Comparison of ENCODE assay signal across 21 mouse cellular contexts in genomic region chr2:4346953-4347352, GRCm38 (mm10).
DNase-seq lines count a peak whose midpoint lies in the region; ATAC-seq and TF ChIP-seq lines count a peak whose summit lies in the region.
"Had no signal": no experiment of that assay in that cellular context is flagged by ENCODE, and none has a peak within 500 bp of the region (broad histone marks: within the 10 kb centered on the region; RNA-seq: fewer than 3 reads in every experiment).

No protein-coding gene starts in this region.

- no peaks in the 10 kb centered on the region for H3K27me3 ChIP-seq in forebrain, embryonic 10.5 days (ENCODE audit: poor library complexity, severe bottlenecking)
- H3K27me3 ChIP-seq in forebrain, embryonic 11.5 days (ENCODE audit: control insufficient read depth, insufficient read depth, low read length) = no peaks in the 10 kb centered on the region
- H3K27me3 ChIP-seq in midbrain, embryonic 11.5 days (ENCODE audit: control insufficient read depth, insufficient read depth, low read length) = no peaks in the 10 kb centered on the region
- H3K27me3 ChIP-seq in midbrain, embryonic 16.5 days (ENCODE audit: control insufficient read depth, insufficient read depth, low read depth, low read length) = no peaks in the 10 kb centered on the region
- H3K27me3 ChIP-seq in limb, embryonic 14.5 days (ENCODE audit: control insufficient read depth, insufficient read depth, low read length) = no peaks in the 10 kb centered on the region
- H3K27me3 ChIP-seq: heart, embryonic 15.5 days; Patski had no signal

- TF ChIP-seq POLR2A in limb, embryonic 14.5 days (IDR thresholded peaks at IDR 0.05; ENCODE audit: borderline replicate concordance, extremely low read depth, insufficient read depth, insufficient read length) = no peak

- H3K36me3 ChIP-seq in forebrain, embryonic 10.5 days (replicated peaks) = no peaks in the 10 kb centered on the region
- no peaks in the 10 kb centered on the region for H3K36me3 ChIP-seq in forebrain, embryonic 11.5 days (ENCODE audit: control insufficient read depth, insufficient read depth, low read length)
- H3K36me3 ChIP-seq in midbrain, embryonic 11.5 days (ENCODE audit: control insufficient read depth, insufficient read depth, low read length) = no peaks in the 10 kb centered on the region
- no peaks in the 10 kb centered on the region for H3K36me3 ChIP-seq in midbrain, embryonic 16.5 days (ENCODE audit: control insufficient read depth, insufficient read depth, low read length)
- H3K36me3 ChIP-seq in limb, embryonic 14.5 days (ENCODE audit: control insufficient read depth, insufficient read depth, low read length) = peaks cover 3% of the 10 kb centered on the region; the same call in 1 of the 2 replicates
- H3K36me3 ChIP-seq: heart, embryonic 15.5 days had no signal

- H3K9ac ChIP-seq in forebrain, embryonic 11.5 days (ENCODE audit: low read length) = no peak overlapping the region
- H3K9ac ChIP-seq in midbrain, embryonic 11.5 days (ENCODE audit: low read length) = no peak overlapping the region
- no peak overlapping the region for H3K9ac ChIP-seq in midbrain, embryonic 16.5 days (ENCODE audit: low read depth, low read length)
- H3K9ac ChIP-seq in limb, embryonic 14.5 days (ENCODE audit: low read depth, low read length, severe bottlenecking) = no peak overlapping the region
- H3K9ac ChIP-seq: heart, embryonic 15.5 days; hindbrain, embryonic 14.5 days had no signal

- 53% methylated on average over 1 of the region's 1 CpGs for WGBS in forebrain, embryonic 10.5 days
- WGBS in forebrain, embryonic 11.5 days = 54% methylated on average over 1 of the region's 1 CpGs
- 46% methylated on average over 1 of the region's 1 CpGs for WGBS in midbrain, embryonic 11.5 days
- 28% methylated on average over 1 of the region's 1 CpGs for WGBS in midbrain, embryonic 16.5 days
- 29% methylated on average over 1 of the region's 1 CpGs for WGBS in limb, embryonic 14.5 days

- H3K4me1 ChIP-seq in forebrain, embryonic 10.5 days = peaks cover 39% of the 10 kb centered on the region
- peaks cover 2% of the 10 kb centered on the region; the same call in 1 of the 2 replicates for H3K4me1 ChIP-seq in forebrain, embryonic 11.5 days (replicated peaks; ENCODE audit: control insufficient read depth, insufficient read depth, low read length)
- H3K4me1 ChIP-seq in midbrain, embryonic 11.5 days (ENCODE audit: control insufficient read depth, insufficient read depth, low read length) = peaks cover 9% of the 10 kb centered on the region; the same call in 1 of the 2 replicates
- peaks cover 9% of the 10 kb centered on the region for H3K4me1 ChIP-seq in midbrain, embryonic 16.5 days (ENCODE audit: control insufficient read depth, insufficient read depth, low read length)
- peaks cover 32% of the 10 kb centered on the region for H3K4me1 ChIP-seq in limb, embryonic 14.5 days (ENCODE audit: control insufficient read depth, insufficient read depth, low read length)

- DNase-seq in forebrain, embryonic 10.5 days (ENCODE audit: extremely low spot score, low spot score) = no peak
- DNase-seq in forebrain, embryonic 11.5 days (ENCODE audit: low spot score) = no peak
- DNase-seq in layer of hippocampus, adult 2 months (ENCODE audit: low spot score in 2 of 2) = no peak
- no peak for DNase-seq in layer of hippocampus, postnatal 25 days (ENCODE audit: extremely low spot score in 1 of 2, low spot score in 1 of 2)
- peak; percentile 82 for DNase-seq in midbrain, embryonic 11.5 days (ENCODE audit: low spot score, missing footprints)
- DNase-seq in limb, embryonic 14.5 days (ENCODE audit: low spot score) = no peak
- DNase-seq in frontal cortex, adult 2 months (ENCODE audit: extremely low spot score in 1 of 2, low spot score in 1 of 2) = no peak
- DNase-seq: adrenal gland, adult 2 months; adrenal gland, postnatal 25 days; cerebellum, adult 18-20 months; cerebellum, adult 9-11 months; gastrocnemius, postnatal 36 days; heart, adult 2 months; heart, postnatal 14 days had no signal

- TF ChIP-seq CTCF in layer of hippocampus, adult 2 months (conservative IDR thresholded peaks at IDR 0.05) = no peak

- no peak overlapping the region for H3K4me3 ChIP-seq in forebrain, embryonic 10.5 days
- no peak overlapping the region for H3K4me3 ChIP-seq in forebrain, embryonic 11.5 days (ENCODE audit: low read depth, low read length)
- H3K4me3 ChIP-seq in layer of hippocampus, adult 2 months = no peak overlapping the region
- H3K4me3 ChIP-seq in midbrain, embryonic 11.5 days (ENCODE audit: low read depth, low read length) = no peak overlapping the region
- H3K4me3 ChIP-seq in midbrain, embryonic 16.5 days (ENCODE audit: low read depth, low read length) = no peak overlapping the region
- H3K4me3 ChIP-seq in limb, embryonic 14.5 days (replicated peaks; ENCODE audit: low read length) = no peak overlapping the region
- H3K4me3 ChIP-seq: heart, adult 2 months; heart, embryonic 15.5 days had no signal

- no peaks in the 10 kb centered on the region for H3K9me3 ChIP-seq in forebrain, embryonic 10.5 days
- H3K9me3 ChIP-seq in forebrain, embryonic 11.5 days (ENCODE audit: control insufficient read depth, low read length) = no peaks in the 10 kb centered on the region
- no peaks in the 10 kb centered on the region for H3K9me3 ChIP-seq in midbrain, embryonic 11.5 days (ENCODE audit: control insufficient read depth, low read length)
- no peaks in the 10 kb centered on the region for H3K9me3 ChIP-seq in midbrain, embryonic 16.5 days (replicated peaks; ENCODE audit: control insufficient read depth, low read length, poor library complexity, severe bottlenecking)
- no peaks in the 10 kb centered on the region for H3K9me3 ChIP-seq in limb, embryonic 14.5 days (ENCODE audit: control insufficient read depth, low read length)
- H3K9me3 ChIP-seq: heart, embryonic 15.5 days had no signal

- H3K4me2 ChIP-seq in forebrain, embryonic 11.5 days (ENCODE audit: low read depth, low read length, severe bottlenecking) = no peak overlapping the region
- no peak overlapping the region for H3K4me2 ChIP-seq in midbrain, embryonic 11.5 days
- H3K4me2 ChIP-seq in midbrain, embryonic 16.5 days (ENCODE audit: low read length) = no peak overlapping the region
- H3K4me2 ChIP-seq in limb, embryonic 14.5 days (replicated peaks; ENCODE audit: low read depth, low read length, severe bottlenecking) = no peak overlapping the region
- H3K4me2 ChIP-seq: heart, embryonic 11.5 days; heart, embryonic 15.5 days; hindbrain, embryonic 14.5 days had no signal

- ATAC-seq in forebrain, embryonic 11.5 days (replicated peaks; ENCODE audit: low FRiP score) = no peak
- no peak for ATAC-seq in midbrain, embryonic 11.5 days (ENCODE audit: low FRiP score)
- no peak for ATAC-seq in midbrain, embryonic 16.5 days
- ATAC-seq in limb, embryonic 14.5 days (ENCODE audit: low FRiP score, low read depth) = no peak; the same call in 1 of the 2 replicates
- ATAC-seq: activated CD4-positive, CD25-positive, alpha-beta regulatory T cell, adult 4 months; forebrain, embryonic 14.5 days; Patski had no signal

- 0 out of 2 replicates have a peak overlapping the region, but pooled peaks have one; percentile 31 for H3K27ac ChIP-seq in forebrain, embryonic 10.5 days
- no peak overlapping the region for H3K27ac ChIP-seq in forebrain, embryonic 11.5 days (ENCODE audit: low read depth, low read length)
- peak overlapping the region; percentile 43; the same call in 1 of the 2 replicates for H3K27ac ChIP-seq in layer of hippocampus, adult 2 months
- no peak overlapping the region for H3K27ac ChIP-seq in midbrain, embryonic 11.5 days (ENCODE audit: low read depth, low read length)
- H3K27ac ChIP-seq in midbrain, embryonic 16.5 days (ENCODE audit: low read length) = no peak overlapping the region
- peak overlapping the region; percentile 58; the same call in 1 of the 2 replicates for H3K27ac ChIP-seq in limb, embryonic 14.5 days (replicated peaks; ENCODE audit: low read depth, low read length)
- H3K27ac ChIP-seq: heart, adult 2 months; hindbrain, embryonic 14.5 days had no signal

Comparison
In these comparisons a context has a peak if more than half of its experiments do, and no peak if none do; other contexts are left out.
1. H3K27ac ChIP-seq: peak in forebrain, embryonic 10.5 days (single experiment), layer of hippocampus, adult 2 months (single experiment) and limb, embryonic 14.5 days (single experiment); none in forebrain, embryonic 11.5 days (single experiment), midbrain, embryonic 11.5 days (single experiment) and midbrain, embryonic 16.5 days (single experiment).